Mouse (Mus musculus): ENCODE measurements around the gene Smim14. TPM values are rescaled to one million over a fixed set of nuclear protein-coding genes. Genes with fewer than 3 reads are reported as not detected.

The Smim14 gene
- polyA plus RNA-seq, 1 experiment: 47.3 TPM

GRCm38 (mm10) chr5:65422803-65423202, 114.2 kb downstream of the Smim14 start:
- Histone ChIP-seq H3K27ac (ENCODE audit: insufficient read depth, low read length) (no peak overlapping the region), H3K36me3 (ENCODE audit: control insufficient read depth, insufficient read depth, low read length, poor library complexity, severe bottlenecking) (no peaks in the 10 kb centered on the region; the same call in 1 of the 2 replicates), H3K27me3 (ENCODE audit: control insufficient read depth, insufficient read depth, low read length, poor library complexity, severe bottlenecking) (no peaks in the 10 kb centered on the region), H3K4me3 (ENCODE audit: low read depth, low read length) (no peak overlapping the region), H3K4me1 (ENCODE audit: control insufficient read depth, insufficient read depth, low read length) (no peaks in the 10 kb centered on the region), H3K9ac (ENCODE audit: low read depth, poor library complexity, severe bottlenecking) (no peak overlapping the region), H3K9me3 (replicated peaks; ENCODE audit: control insufficient read depth, insufficient read depth, low read length, poor library complexity, severe bottlenecking) (no peaks in the 10 kb centered on the region)
- TF ChIP-seq POLR2A (IDR thresholded peaks at IDR 0.05; ENCODE audit: insufficient read depth, low read length): no peak
- TF ChIP-seq CTCF (IDR thresholded peaks at IDR 0.05; ENCODE audit: low read depth, low read length): no peak
- TF ChIP-seq EP300 (IDR thresholded peaks at IDR 0.05; ENCODE audit: insufficient read depth, low read depth, low read length): no peak

- no peak for TF ChIP-seq CTCF (IDR thresholded peaks at IDR 0.05; ENCODE audit: low read depth, low read length)
- no peak for TF ChIP-seq POLR2A (IDR thresholded peaks at IDR 0.05; ENCODE audit: insufficient read depth, low read length)
- TF ChIP-seq EP300 (IDR thresholded peaks at IDR 0.05; ENCODE audit: insufficient read depth, low read depth, low read length): no peak
- Histone ChIP-seq H3K36me3 (ENCODE audit: control insufficient read depth, insufficient read depth, low read length, poor library complexity, severe bottlenecking) (no peaks in the 10 kb centered on the region; the same call in 1 of the 2 replicates), H3K27ac (ENCODE audit: insufficient read depth, low read length) (no peak overlapping the region), H3K9me3 (replicated peaks; ENCODE audit: control insufficient read depth, insufficient read depth, low read length, poor library complexity, severe bottlenecking) (no peaks in the 10 kb centered on the region), H3K9ac (ENCODE audit: low read depth, poor library complexity, severe bottlenecking) (no peak overlapping the region), H3K27me3 (ENCODE audit: control insufficient read depth, insufficient read depth, low read length, poor library complexity, severe bottlenecking) (no peaks in the 10 kb centered on the region), H3K4me3 (ENCODE audit: low read depth, low read length) (no peak overlapping the region), H3K4me1 (ENCODE audit: control insufficient read depth, insufficient read depth, low read length) (no peaks in the 10 kb centered on the region)
These were observed 116.2 kb downstream of the Smim14 start for GRCm38 (mm10) chr5:65420822-65421221.

GRCm38 (mm10) chr5:65419136-65419535, 117.8 kb downstream of the Smim14 start:
- Histone ChIP-seq H3K4me1 (ENCODE audit: control insufficient read depth, insufficient read depth, low read length) (peaks cover 1% of the 10 kb centered on the region), H3K9me3 (replicated peaks; ENCODE audit: control insufficient read depth, insufficient read depth, low read length, poor library complexity, severe bottlenecking) (no peaks in the 10 kb centered on the region)

GRCm38 (mm10) chr5:65415653-65416458, 121.1 kb downstream of the Smim14 start:
- no peaks in the 10 kb centered on the region for H3K27me3 ChIP-seq (ENCODE audit: control insufficient read depth, insufficient read depth, low read length, poor library complexity, severe bottlenecking)
- TF ChIP-seq EP300 (IDR thresholded peaks at IDR 0.05; ENCODE audit: insufficient read depth, low read depth, low read length) (no peak), POLR2A (IDR thresholded peaks at IDR 0.05; ENCODE audit: insufficient read depth, low read length) (no peak), CTCF (IDR thresholded peaks at IDR 0.05; ENCODE audit: low read depth, low read length) (no peak)
- H3K4me3 ChIP-seq (ENCODE audit: low read depth, low read length): peak overlapping the region; percentile 39
- 0 out of 2 replicates have a peak overlapping the region, but pooled peaks have one; percentile 9 for H3K27ac ChIP-seq (ENCODE audit: insufficient read depth, low read length)
- no peaks in the 10 kb centered on the region for H3K9me3 ChIP-seq (replicated peaks; ENCODE audit: control insufficient read depth, insufficient read depth, low read length, poor library complexity, severe bottlenecking)
- peak overlapping the region; percentile 32 for H3K9ac ChIP-seq (ENCODE audit: low read depth, poor library complexity, severe bottlenecking)
- H3K36me3 ChIP-seq (ENCODE audit: control insufficient read depth, insufficient read depth, low read length, poor library complexity, severe bottlenecking): no peaks in the 10 kb centered on the region
- H3K4me1 ChIP-seq (ENCODE audit: control insufficient read depth, insufficient read depth, low read length): peaks cover 1% of the 10 kb centered on the region

More at GRCm38 (mm10) chr5:65419136-65419535, 117.8 kb downstream of the Smim14 start:
- Histone ChIP-seq H3K36me3 (ENCODE audit: control insufficient read depth, insufficient read depth, low read length, poor library complexity, severe bottlenecking) (no peaks in the 10 kb centered on the region; the same call in 1 of the 2 replicates), H3K27ac (ENCODE audit: insufficient read depth, low read length) (no peak overlapping the region), H3K9ac (ENCODE audit: low read depth, poor library complexity, severe bottlenecking) (no peak overlapping the region), H3K27me3 (ENCODE audit: control insufficient read depth, insufficient read depth, low read length, poor library complexity, severe bottlenecking) (no peaks in the 10 kb centered on the region), H3K4me3 (ENCODE audit: low read depth, low read length) (no peak overlapping the region)
- TF ChIP-seq POLR2A (IDR thresholded peaks at IDR 0.05; ENCODE audit: insufficient read depth, low read length) (no peak), EP300 (IDR thresholded peaks at IDR 0.05; ENCODE audit: insufficient read depth, low read depth, low read length) (no peak), CTCF (IDR thresholded peaks at IDR 0.05; ENCODE audit: low read depth, low read length) (no peak)

- Histone ChIP-seq H3K9me3 (replicated peaks; ENCODE audit: control insufficient read depth, insufficient read depth, low read length, poor library complexity, severe bottlenecking) (no peaks in the 10 kb centered on the region), H3K27ac (ENCODE audit: insufficient read depth, low read length) (no peak overlapping the region), H3K27me3 (ENCODE audit: control insufficient read depth, insufficient read depth, low read length, poor library complexity, severe bottlenecking) (no peaks in the 10 kb centered on the region), H3K4me3 (ENCODE audit: low read depth, low read length) (no peak overlapping the region), H3K9ac (ENCODE audit: low read depth, poor library complexity, severe bottlenecking) (no peak overlapping the region), H3K4me1 (ENCODE audit: control insufficient read depth, insufficient read depth, low read length) (peaks cover 2% of the 10 kb centered on the region), H3K36me3 (ENCODE audit: control insufficient read depth, insufficient read depth, low read length, poor library complexity, severe bottlenecking) (0 out of 2 replicates have a peak, but pooled peaks cover 2% of the 10 kb centered on the region)
- peak; percentile 52; the same call in 1 of the 2 replicates for TF ChIP-seq EP300 (IDR thresholded peaks at IDR 0.05; ENCODE audit: insufficient read depth, low read depth, low read length)
- TF ChIP-seq CTCF (IDR thresholded peaks at IDR 0.05; ENCODE audit: low read depth, low read length): no peak
These were observed 129.0 kb downstream of the Smim14 start for GRCm38 (mm10) chr5:65407989-65408388.
